Mouse (Mus musculus) embryonic facial prominence, embryonic 10.5 days (tissue): Measurements from ENCODE around the gene Sympk. TPM values are rescaled to one million over a fixed set of nuclear protein-coding genes. Genes with fewer than 3 reads are reported as not detected.

Source experiments
- DNase-seq: peaks from one replicate; pipeline ENCODE4 v3.0.0-alpha.2; 2017; ENCODE audit warnings: low spot score
- H3K27ac ChIP-seq: fragments of 300-500 bp; sonication (generic); replicated peaks from 2 replicates; pipeline ENCODE4 v1.5.1; 2016; ENCODE audit warnings: mild to moderate bottlenecking
- H3K27me3 ChIP-seq: fragments of 300-500 bp; sonication (generic); replicated peaks from 2 replicates; pipeline ENCODE4 v1.6.1; 2016; ENCODE audit warnings: low read depth, mild to moderate bottlenecking; ENCODE audit not compliant: poor library complexity, severe bottlenecking
- H3K36me3 ChIP-seq: fragments of 300-500 bp; sonication (generic); replicated peaks from 2 replicates; pipeline ENCODE4 v1.6.1; 2016; ENCODE audit warnings: mild to moderate bottlenecking, moderate library complexity
- H3K4me1 ChIP-seq: fragments of 300-500 bp; sonication (generic); 2 replicates; pipeline ENCODE4 v1.6.1; 2016
- H3K4me3 ChIP-seq: fragments of 300-500 bp; sonication (generic); 2 replicates; pipeline ENCODE4 v1.5.1; 2016; ENCODE audit warnings: mild to moderate bottlenecking, moderate library complexity
- H3K9me3 ChIP-seq: fragments of 300-500 bp; sonication (generic); 2 replicates; pipeline ENCODE4 v1.6.1; 2016; ENCODE audit warnings: mild to moderate bottlenecking
- WGBS: fragments of 180-500 bp; shearing (Covaris S2); methylation state at CpG from one replicate; pipeline ENCODE4 v1.1.7; 2016; 5-methylcytosine and 5-hydroxymethylcytosine counted together
- polyA plus RNA-seq: library from polyadenylated mRNA; unstranded; fragments of >200 nt; fragmentation: Nextera tagmentation; extraction: Ambion mirVana; gene quantifications from 2 replicates; pipeline ENCODE4 v1.2.1, GENCODE M21; 2016

Gene Sympk
- polyA plus RNA-seq, 1 experiment from 2014 or later: 43.4 TPM

- Histone ChIP-seq H3K36me3 (peaks cover 32% of the 10 kb centered on the region), H3K4me3 (peak overlapping the region; percentile 57), H3K9me3 (no peaks in the 10 kb centered on the region), H3K27ac (peak overlapping the region; percentile 83), H3K27me3 (no peaks in the 10 kb centered on the region), H3K4me1 (peaks cover 47% of the 10 kb centered on the region)
- WGBS: 28% methylated on average over 18 of the region's 18 CpGs
- peak; percentile 73 for DNase-seq
These were observed 22.9 kb upstream of the Sympk start for GRCm38 (mm10) chr7:19001066-19001806.

- H3K27me3 ChIP-seq: no peaks in the 10 kb centered on the region
- peaks cover 31% of the 10 kb centered on the region for H3K36me3 ChIP-seq
- H3K27ac ChIP-seq: peak overlapping the region; percentile 83; the same call in 1 of the 2 replicates
- no peaks in the 10 kb centered on the region for H3K9me3 ChIP-seq
- WGBS: 83% methylated on average over 3 of the region's 3 CpGs
- peak overlapping the region; percentile 57; the same call in 1 of the 2 replicates for H3K4me3 ChIP-seq
- H3K4me1 ChIP-seq: peaks cover 51% of the 10 kb centered on the region
- no peak for DNase-seq
These were observed 22.4 kb upstream of the Sympk start for GRCm38 (mm10) chr7:19001807-19002085.

DNA sequence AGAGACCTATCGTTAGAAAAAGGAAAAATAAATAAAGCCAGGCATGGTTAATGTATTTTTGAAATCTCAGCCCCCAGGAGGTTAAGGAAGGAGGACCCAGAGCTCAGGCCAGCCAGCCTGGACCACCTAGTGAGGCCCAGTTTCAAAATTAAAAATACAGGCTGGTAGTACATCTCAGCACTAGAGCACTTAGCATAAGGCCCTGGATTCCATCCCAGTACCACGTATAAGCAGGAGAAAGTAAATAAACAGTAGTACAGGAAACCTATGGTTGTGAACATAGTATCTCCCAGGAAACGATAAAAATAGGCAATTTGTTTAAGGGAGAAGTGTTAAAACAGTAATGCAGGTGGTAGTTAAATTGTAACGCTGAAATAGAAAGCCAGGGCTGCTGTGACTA is 22.1 kb upstream of the Sympk start:
- WGBS: 51% methylated on average over 4 of the region's 4 CpGs
- Histone ChIP-seq H3K9me3 (no peaks in the 10 kb centered on the region), H3K4me3 (peak overlapping the region; percentile 54), H3K27ac (peak overlapping the region; percentile 89), H3K27me3 (no peaks in the 10 kb centered on the region), H3K36me3 (peaks cover 33% of the 10 kb centered on the region), H3K4me1 (peaks cover 55% of the 10 kb centered on the region)
- no peak for DNase-seq

- Histone ChIP-seq H3K4me1 (peaks cover 60% of the 10 kb centered on the region), H3K4me3 (peak overlapping the region; percentile 54), H3K9me3 (no peaks in the 10 kb centered on the region), H3K27ac (peak overlapping the region; percentile 89), H3K36me3 (peaks cover 33% of the 10 kb centered on the region), H3K27me3 (no peaks in the 10 kb centered on the region)
- peak; percentile 79 for DNase-seq
- 1% methylated on average over 17 of the region's 17 CpGs for WGBS
These were observed 21.2 kb upstream of the Sympk start for GRCm38 (mm10) chr7:19002848-19003498.

- peak within 1 kb of the TSS; percentile 93 for H3K27ac ChIP-seq
- peak; percentile 93 for DNase-seq
- peaks cover 33% of the 10 kb centered on the region for H3K36me3 ChIP-seq
- H3K4me3 ChIP-seq: peak within 1 kb of the TSS; percentile 72
- H3K9me3 ChIP-seq: no peaks in the 10 kb centered on the region
- WGBS: under 1% methylated on average over 90 of the region's 90 CpGs
- peaks cover 57% of the 10 kb centered on the region for H3K4me1 ChIP-seq
- H3K27me3 ChIP-seq: no peaks in the 10 kb centered on the region
These were observed 20.1 kb upstream of the Sympk start, which contains the start of gene Irf2bp1 for GRCm38 (mm10) chr7:19003902-19004630. Irf2bp1 (plus strand) TSS chr7:19004044.

- H3K27ac ChIP-seq: peak overlapping the region; percentile 93
- 8% methylated on average over 34 of the region's 34 CpGs for WGBS
- DNase-seq: peak; percentile 49
These were observed 19.5 kb upstream of the Sympk start for GRCm38 (mm10) chr7:19004631-19005079.

GRCm38 (mm10) chr7:19005417-19006121 is 18.6 kb upstream of the Sympk start:
- DNase-seq: no peak
- peaks cover 33% of the 10 kb centered on the region for H3K36me3 ChIP-seq
- 82% methylated on average over 34 of the region's 34 CpGs for WGBS
- peak overlapping the region; percentile 72 for H3K4me3 ChIP-seq
- 0 out of 2 replicates have a peak overlapping the region, but pooled peaks have one; percentile 7 for H3K27ac ChIP-seq
- no peaks in the 10 kb centered on the region for H3K9me3 ChIP-seq
- H3K4me1 ChIP-seq: peaks cover 56% of the 10 kb centered on the region
- no peaks in the 10 kb centered on the region for H3K27me3 ChIP-seq

More at GRCm38 (mm10) chr7:19004631-19005079, 19.5 kb upstream of the Sympk start:
- no peaks in the 10 kb centered on the region for H3K9me3 ChIP-seq
- peaks cover 33% of the 10 kb centered on the region for H3K36me3 ChIP-seq
- H3K4me1 ChIP-seq: peaks cover 57% of the 10 kb centered on the region
- peak overlapping the region; percentile 72 for H3K4me3 ChIP-seq
- H3K27me3 ChIP-seq: no peaks in the 10 kb centered on the region

GRCm38 (mm10) chr7:19006476-19006875 is 17.7 kb upstream of the Sympk start:
- Histone ChIP-seq H3K9me3 (no peaks in the 10 kb centered on the region), H3K36me3 (peaks cover 33% of the 10 kb centered on the region), H3K27me3 (no peaks in the 10 kb centered on the region), H3K4me3 (peak overlapping the region; percentile 72), H3K4me1 (peaks cover 48% of the 10 kb centered on the region), H3K27ac (no peak overlapping the region)
- 11% methylated on average over 12 of the region's 12 CpGs for WGBS
- peak; percentile 85 for DNase-seq

DNA sequence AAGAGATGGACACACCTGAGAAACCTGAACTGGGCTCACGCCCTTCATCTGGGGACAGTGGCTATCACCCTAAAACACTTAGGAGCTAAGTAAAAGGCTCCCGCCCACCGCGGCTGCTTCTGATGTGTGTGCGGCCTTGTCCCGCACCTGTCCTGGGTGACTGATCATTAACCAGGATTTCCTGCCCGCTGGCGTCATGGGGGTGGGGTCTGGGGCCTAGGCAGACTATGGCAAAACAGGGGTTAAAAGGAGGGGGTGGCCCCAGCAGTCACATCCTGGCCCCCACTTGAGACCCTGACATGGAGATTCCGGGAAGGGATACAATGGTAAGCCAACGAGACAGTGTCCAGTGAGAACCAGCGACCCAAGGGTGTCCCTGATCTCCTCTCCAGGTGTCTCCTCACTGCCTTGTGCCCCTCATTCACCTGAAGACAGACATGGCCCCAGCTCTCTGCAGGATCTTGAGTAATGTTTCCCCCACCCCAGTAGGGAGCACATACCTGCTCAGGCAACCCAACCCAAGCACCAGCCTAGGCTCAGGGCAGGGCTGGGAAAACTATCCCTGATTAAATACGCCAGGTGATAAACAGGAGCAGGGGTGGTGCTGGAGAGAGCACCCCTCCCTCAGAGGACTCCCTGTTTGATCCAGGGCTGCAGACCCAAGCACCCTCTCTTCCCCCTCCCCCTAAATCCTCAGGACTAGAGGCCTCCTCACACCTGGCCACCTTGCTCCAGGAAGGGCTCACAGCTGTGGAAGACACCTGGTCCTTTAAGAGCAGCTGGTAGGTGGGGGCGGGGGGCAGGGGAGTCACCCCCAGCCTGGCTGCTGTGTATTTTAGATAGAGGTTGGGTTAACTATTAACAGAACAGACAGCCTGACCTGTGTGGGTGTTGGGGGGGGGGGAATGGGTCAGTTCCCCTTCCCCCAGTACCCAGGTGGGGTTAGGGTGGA is 16.9 kb upstream of the Sympk start:
- peaks cover 33% of the 10 kb centered on the region for H3K36me3 ChIP-seq
- no peak for DNase-seq
- peak overlapping the region; percentile 72; the same call in 1 of the 2 replicates for H3K4me3 ChIP-seq
- WGBS: 82% methylated on average over 13 of the region's 13 CpGs
- no peaks in the 10 kb centered on the region for H3K27me3 ChIP-seq
- peaks cover 49% of the 10 kb centered on the region for H3K4me1 ChIP-seq
- H3K9me3 ChIP-seq: no peaks in the 10 kb centered on the region
- H3K27ac ChIP-seq: no peak overlapping the region

- WGBS: 86% methylated on average over 7 of the region's 7 CpGs
- Histone ChIP-seq H3K4me1 (peaks cover 43% of the 10 kb centered on the region), H3K9me3 (no peaks in the 10 kb centered on the region), H3K27me3 (no peaks in the 10 kb centered on the region), H3K36me3 (peaks cover 23% of the 10 kb centered on the region), H3K4me3 (no peak overlapping the region), H3K27ac (no peak overlapping the region)
- no peak for DNase-seq
These were observed 13.6 kb upstream of the Sympk start for GRCm38 (mm10) chr7:19010581-19010980.

- peaks cover 29% of the 10 kb centered on the region for H3K4me1 ChIP-seq
- H3K27ac ChIP-seq: peak overlapping the region; percentile 85
- no peaks in the 10 kb centered on the region for H3K27me3 ChIP-seq
- H3K4me3 ChIP-seq: peak overlapping the region; percentile 53
- WGBS: 1% methylated on average over 31 of the region's 31 CpGs
- no peaks in the 10 kb centered on the region for H3K9me3 ChIP-seq
- H3K36me3 ChIP-seq: peaks cover 9% of the 10 kb centered on the region
- DNase-seq: peak; percentile 53
These were observed 12.1 kb upstream of the Sympk start for GRCm38 (mm10) chr7:19012025-19012621.
